Mouse (Mus musculus) hindbrain, embryonic 16.5 days (tissue): ENCODE measurements around the gene Slc12a8. TPM values are rescaled to one million over a fixed set of nuclear protein-coding genes. Genes with fewer than 3 reads are reported as not detected.

ENCODE experiments used
- ATAC-seq: fragments of 200-750 bp; cut with Nextera tagmentation; 2 replicates; pipeline ENCODE4 v1.8.0; 2017; ENCODE audit warnings: moderate TSS enrichment, moderate library complexity
- H3K27ac ChIP-seq: fragments of 300-500 bp; sonication (generic); 2 replicates; pipeline ENCODE4 v1.5.1; 2014; ENCODE audit warnings: low read depth, mild to moderate bottlenecking, control low read depth, low read length, moderate library complexity
- H3K27me3 ChIP-seq: fragments of 300-500 bp; sonication (generic); replicated peaks from 2 replicates; pipeline ENCODE4 v1.6.1; 2014; ENCODE audit warnings: low read length; ENCODE audit not compliant: control insufficient read depth, insufficient read depth
- H3K36me3 ChIP-seq: fragments of 300-500 bp; sonication (generic); 2 replicates; pipeline ENCODE4 v1.6.1; 2014; ENCODE audit warnings: mild to moderate bottlenecking, low read length, moderate library complexity, mixed read lengths; ENCODE audit not compliant: control insufficient read depth, insufficient read depth
- H3K4me1 ChIP-seq: fragments of 300-500 bp; sonication (generic); 2 replicates; pipeline ENCODE4 v1.6.1; 2014; ENCODE audit warnings: low read depth, low read length; ENCODE audit not compliant: control insufficient read depth, insufficient read depth
- H3K4me2 ChIP-seq: fragments of 300-500 bp; sonication (generic); 2 replicates; pipeline ENCODE4 v1.6.1; 2014; ENCODE audit warnings: mild to moderate bottlenecking, low read length, control low read depth, moderate library complexity
- H3K4me3 ChIP-seq: fragments of 300-500 bp; sonication (generic); 2 replicates; pipeline ENCODE4 v1.5.1; 2014; ENCODE audit warnings: mild to moderate bottlenecking, low read length, control low read depth, moderate library complexity
- H3K9ac ChIP-seq: fragments of 300-500 bp; sonication (generic); 2 replicates; pipeline ENCODE4 v1.6.1; 2014; ENCODE audit warnings: low read depth, mild to moderate bottlenecking, control low read depth, low read length, moderate library complexity
- H3K9me3 ChIP-seq: fragments of 300-500 bp; sonication (generic); 2 replicates; pipeline ENCODE4 v1.6.1; 2014; ENCODE audit warnings: mild to moderate bottlenecking, low read length, moderate library complexity; ENCODE audit not compliant: control insufficient read depth
- WGBS: fragments of 180-500 bp; shearing (Covaris S2); extraction: QIAGEN DNeasy Blood & Tissue Kit; methylation state at CpG from one replicate; pipeline ENCODE4 v1.1.7; 2014; 5-methylcytosine and 5-hydroxymethylcytosine counted together
- polyA plus RNA-seq: library from polyadenylated mRNA; unstranded; fragments of >200 nt; fragmentation: Nextera tagmentation; extraction: Ambion mirVana; gene quantifications from 2 replicates; pipeline ENCODE4 v1.2.1, GENCODE M21; 2015

Gene Slc12a8
- polyA plus RNA-seq, 1 experiment from 2014 or later = 1.5 TPM

GRCm38 (mm10) chr16:33670933-33671332, 153.8 kb downstream of the Slc12a8 start:
- H3K9me3 ChIP-seq = no peaks in the 10 kb centered on the region
- 94% methylated on average over 2 of the region's 2 CpGs for WGBS
- H3K4me1 ChIP-seq = peaks cover 2% of the 10 kb centered on the region; the same call in 1 of the 2 replicates
- H3K36me3 ChIP-seq = no peaks in the 10 kb centered on the region
- ATAC-seq = no peak
- H3K27me3 ChIP-seq = no peaks in the 10 kb centered on the region
- H3K27ac ChIP-seq = peak overlapping the region; percentile 52
- H3K4me2 ChIP-seq = no peak overlapping the region
- H3K4me3 ChIP-seq = no peak overlapping the region
- no peak overlapping the region for H3K9ac ChIP-seq

GRCm38 (mm10) chr16:33672188-33672587, 155.1 kb downstream of the Slc12a8 start:
- Histone ChIP-seq H3K9ac (no peak overlapping the region), H3K4me2 (no peak overlapping the region), H3K27me3 (no peaks in the 10 kb centered on the region), H3K4me3 (no peak overlapping the region), H3K9me3 (no peaks in the 10 kb centered on the region), H3K27ac (no peak overlapping the region), H3K36me3 (no peaks in the 10 kb centered on the region), H3K4me1 (peaks cover 2% of the 10 kb centered on the region; the same call in 1 of the 2 replicates)
- ATAC-seq = no peak
- WGBS = 88% methylated on average over 4 of the region's 4 CpGs

- Histone ChIP-seq H3K9ac (no peak overlapping the region), H3K4me2 (no peak overlapping the region), H3K27ac (no peak overlapping the region), H3K4me3 (no peak overlapping the region), H3K27me3 (no peaks in the 10 kb centered on the region), H3K9me3 (no peaks in the 10 kb centered on the region), H3K4me1 (peaks cover 2% of the 10 kb centered on the region; the same call in 1 of the 2 replicates), H3K36me3 (no peaks in the 10 kb centered on the region)
- no peak for ATAC-seq
- 91% methylated on average over 4 of the region's 4 CpGs for WGBS
Observed at GRCm38 (mm10) chr16:33672643-33673042, 155.5 kb downstream of the Slc12a8 start.

- WGBS = 41% methylated on average over 14 of the region's 14 CpGs
- peak; percentile 75 for ATAC-seq
- Histone ChIP-seq H3K27ac (no peak overlapping the region), H3K9ac (no peak overlapping the region), H3K9me3 (no peaks in the 10 kb centered on the region), H3K4me2 (no peak overlapping the region), H3K4me3 (no peak overlapping the region), H3K27me3 (no peaks in the 10 kb centered on the region), H3K36me3 (no peaks in the 10 kb centered on the region), H3K4me1 (peaks cover 2% of the 10 kb centered on the region; the same call in 1 of the 2 replicates)
Observed at GRCm38 (mm10) chr16:33673530-33674109, 156.5 kb downstream of the Slc12a8 start.

- H3K4me2 ChIP-seq = no peak overlapping the region
- no peaks in the 10 kb centered on the region for H3K36me3 ChIP-seq
- no peaks in the 10 kb centered on the region for H3K27me3 ChIP-seq
- no peak overlapping the region for H3K9ac ChIP-seq
- 80% methylated on average over 10 of the region's 10 CpGs for WGBS
- no peaks in the 10 kb centered on the region for H3K9me3 ChIP-seq
- no peak overlapping the region for H3K27ac ChIP-seq
- no peak overlapping the region for H3K4me3 ChIP-seq
- ATAC-seq = no peak
- H3K4me1 ChIP-seq = peaks cover 2% of the 10 kb centered on the region; the same call in 1 of the 2 replicates
Observed at GRCm38 (mm10) chr16:33675151-33675847, 158.2 kb downstream of the Slc12a8 start.

- H3K9me3 ChIP-seq = no peaks in the 10 kb centered on the region
- H3K27ac ChIP-seq = no peak overlapping the region
- no peaks in the 10 kb centered on the region for H3K4me1 ChIP-seq
- H3K36me3 ChIP-seq = no peaks in the 10 kb centered on the region
- WGBS = 84% methylated on average over 3 of the region's 3 CpGs
- no peaks in the 10 kb centered on the region for H3K27me3 ChIP-seq
- no peak overlapping the region for H3K9ac ChIP-seq
- no peak for ATAC-seq
- H3K4me3 ChIP-seq = no peak overlapping the region
- no peak overlapping the region for H3K4me2 ChIP-seq
Observed at GRCm38 (mm10) chr16:33675848-33676184, 158.7 kb downstream of the Slc12a8 start.

GRCm38 (mm10) chr16:33676347-33677312, 159.5 kb downstream of the Slc12a8 start:
- ATAC-seq = no peak
- 76% methylated on average over 7 of the region's 7 CpGs for WGBS
- no peaks in the 10 kb centered on the region for H3K36me3 ChIP-seq
- H3K27ac ChIP-seq = no peak overlapping the region
- H3K4me3 ChIP-seq = no peak overlapping the region
- no peak overlapping the region for H3K4me2 ChIP-seq
- no peaks in the 10 kb centered on the region for H3K27me3 ChIP-seq
- no peaks in the 10 kb centered on the region for H3K4me1 ChIP-seq
- H3K9me3 ChIP-seq = no peaks in the 10 kb centered on the region
- no peak overlapping the region for H3K9ac ChIP-seq

- no peak for ATAC-seq
- H3K4me2 ChIP-seq = no peak overlapping the region
Observed at GRCm38 (mm10) chr16:33677313-33677690, 160.2 kb downstream of the Slc12a8 start.

GRCm38 (mm10) chr16:33677901-33678300, 160.8 kb downstream of the Slc12a8 start:
- 89% methylated on average over 5 of the region's 5 CpGs for WGBS
- Histone ChIP-seq H3K27ac (no peak overlapping the region), H3K4me2 (no peak overlapping the region)

More at GRCm38 (mm10) chr16:33677313-33677690, 160.2 kb downstream of the Slc12a8 start:
- no peaks in the 10 kb centered on the region for H3K9me3 ChIP-seq
- no peaks in the 10 kb centered on the region for H3K36me3 ChIP-seq
- no peak overlapping the region for H3K4me3 ChIP-seq
- no peak overlapping the region for H3K27ac ChIP-seq
- H3K27me3 ChIP-seq = no peaks in the 10 kb centered on the region
- H3K9ac ChIP-seq = no peak overlapping the region
- WGBS = 94% methylated on average over 7 of the region's 7 CpGs
- H3K4me1 ChIP-seq = no peaks in the 10 kb centered on the region

More at GRCm38 (mm10) chr16:33677901-33678300, 160.8 kb downstream of the Slc12a8 start:
- Histone ChIP-seq H3K4me3 (no peak overlapping the region), H3K9ac (no peak overlapping the region), H3K9me3 (no peaks in the 10 kb centered on the region), H3K4me1 (no peaks in the 10 kb centered on the region), H3K27me3 (no peaks in the 10 kb centered on the region), H3K36me3 (no peaks in the 10 kb centered on the region)
- no peak for ATAC-seq
